Mouse (Mus musculus) mature B cell (primary cell): ENCODE measurements around the gene 1700102P08Rik.

ENCODE experiments used
- in situ Hi-C: fragments of 300-500 bp; cut with MboI; formaldehyde crosslinking; loops from 2 replicates; pipeline ENCODE4 v1.14.3; 2019

Gene 1700102P08Rik

DNA sequence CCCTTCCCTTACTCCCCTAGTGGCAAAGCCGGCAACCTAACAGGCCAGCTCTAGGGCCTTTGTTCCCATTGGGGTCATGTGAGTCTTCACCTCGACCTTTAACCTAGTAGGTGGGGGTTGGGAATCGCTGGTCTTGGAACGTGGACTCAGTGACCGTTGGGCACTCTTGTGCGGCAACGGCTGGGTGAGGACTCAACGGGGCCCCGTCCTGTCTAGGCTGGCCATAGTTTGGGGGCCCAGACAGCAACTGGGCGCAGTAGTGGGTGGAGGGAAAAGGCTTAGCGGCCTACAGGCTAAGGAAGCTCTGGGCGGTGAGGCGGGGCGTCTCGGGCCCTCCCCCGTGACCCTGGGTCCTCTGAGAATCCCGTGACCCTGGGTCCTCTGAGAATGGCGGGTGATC, at the start of gene 1700102P08Rik:
Gene 1700102P08Rik (plus strand): TSS at position 130 of the 400 bp plus-strand sequence.
- in situ Hi-C loops, result no loop called here

GRCm38 (mm10) chr9:108343331-108343730, 49.3 kb upstream of the 1700102P08Rik start:
- in situ Hi-C loops, result no loop called here

DNA sequence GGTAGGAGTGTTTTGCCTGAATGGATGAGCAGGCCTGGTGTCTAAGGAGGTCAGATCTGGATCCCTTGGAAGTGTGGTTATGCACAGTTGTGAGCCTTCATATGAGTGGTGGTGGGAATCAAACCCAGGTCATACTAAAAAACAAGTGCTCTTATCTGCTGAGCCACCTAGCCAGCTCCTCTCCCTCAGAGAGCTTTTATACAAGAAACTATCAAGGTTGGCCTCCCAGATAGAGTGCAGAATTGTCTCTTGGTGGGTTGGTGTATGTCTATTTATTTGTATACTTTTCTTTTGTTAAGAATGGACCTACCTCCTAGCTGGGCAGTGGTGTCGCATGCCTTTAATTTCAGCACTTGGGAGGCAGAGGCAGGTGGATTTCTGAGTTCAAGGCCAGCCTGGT, 48.8 kb upstream of the 1700102P08Rik start:
- in situ Hi-C loops, result no loop called here

GRCm38 (mm10) chr9:108344471-108344870, 48.1 kb upstream of the 1700102P08Rik start:
- in situ Hi-C loops, result no loop called here

- in situ Hi-C loops, result loop anchor here (5.0 kb wide), 1 partner anchor 40 kb away; the partner anchor contains the start of genes Rhoa and Tcta
Measured at GRCm38 (mm10) chr9:108347024-108347423, 45.6 kb upstream of the 1700102P08Rik start.

- in situ Hi-C loops, result loop anchor here (5.0 kb wide), 1 partner anchor 40 kb away; the partner anchor contains the start of genes Rhoa and Tcta
Measured at GRCm38 (mm10) chr9:108347540-108348289, 44.9 kb upstream of the 1700102P08Rik start, which contains the start of gene Usp4. Gene Usp4 (plus strand): TSS chr9:108347853.

GRCm38 (mm10) chr9:108348290-108348680, 44.3 kb upstream of the 1700102P08Rik start:
- in situ Hi-C loops, result loop anchor here (5.0 kb wide), 1 partner anchor 41 kb away; the partner anchor contains the start of genes Rhoa and Tcta

DNA sequence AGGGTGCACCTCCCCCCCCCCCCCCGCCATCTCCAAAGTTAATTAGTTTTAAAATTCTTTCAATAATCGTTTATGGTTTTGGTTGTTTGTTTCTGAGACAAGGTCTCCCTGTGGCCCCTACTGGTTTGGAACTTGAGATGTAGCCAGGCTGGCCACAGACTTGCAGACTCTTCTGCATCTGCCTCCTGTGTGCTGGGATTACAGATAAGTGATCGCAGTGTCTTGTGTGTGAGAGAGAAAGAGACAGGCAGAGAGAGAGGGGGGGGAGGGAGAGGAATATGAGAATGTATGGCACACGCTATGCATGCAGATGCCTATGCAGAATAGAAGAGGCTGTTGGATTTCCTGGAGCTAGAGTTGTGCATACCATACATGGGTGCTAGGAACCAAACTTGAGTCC, 42.9 kb upstream of the 1700102P08Rik start:
- in situ Hi-C loops, result loop anchor here (5.0 kb wide), 1 partner anchor 42 kb away; the partner anchor contains the start of genes Rhoa and Tcta

DNA sequence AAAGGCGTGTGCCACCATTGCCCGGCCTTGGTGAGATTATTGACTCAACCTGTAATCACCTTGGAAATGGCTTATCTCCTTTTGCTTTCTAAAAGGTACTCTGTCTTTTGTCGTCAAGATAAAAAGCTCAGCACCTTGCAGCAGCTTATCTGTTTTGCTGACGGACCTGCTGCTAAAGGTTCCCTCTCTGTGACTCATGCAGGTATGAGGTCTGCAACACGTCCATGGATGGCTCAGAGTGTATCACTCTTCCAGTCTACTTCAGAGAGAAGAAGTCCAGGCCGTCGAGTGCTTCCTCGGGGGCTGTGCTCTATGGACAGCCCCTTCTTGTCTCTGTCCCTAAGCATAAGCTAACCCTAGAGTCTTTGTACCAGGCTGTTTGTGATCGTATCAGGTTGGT, 14.4 kb upstream of the 1700102P08Rik start:
- in situ Hi-C loops, result no loop called here

DNA sequence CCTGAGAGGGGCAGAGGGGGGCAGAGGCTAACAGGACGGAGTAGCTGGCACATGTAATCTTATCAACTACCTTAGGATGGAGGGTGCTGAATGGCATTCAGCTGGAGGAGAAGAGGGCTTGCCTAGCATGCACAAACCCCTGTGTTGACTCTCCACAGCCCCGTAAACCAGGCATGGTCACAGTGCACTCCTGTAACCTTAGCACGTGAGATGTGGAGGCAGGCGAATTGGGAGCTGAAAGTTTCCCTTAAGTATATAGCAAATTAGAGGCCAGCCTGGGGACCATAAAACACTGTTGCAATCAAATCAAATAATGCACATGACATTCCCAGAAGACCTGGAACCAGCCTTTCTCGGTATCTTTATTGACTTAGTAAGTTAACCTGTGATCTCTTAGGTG, 13.9 kb upstream of the 1700102P08Rik start:
- in situ Hi-C loops, result no loop called here

- in situ Hi-C loops, result no loop called here
Measured at GRCm38 (mm10) chr9:108379294-108379693, 13.3 kb upstream of the 1700102P08Rik start.

GRCm38 (mm10) chr9:108381382-108381781, 11.2 kb upstream of the 1700102P08Rik start:
- in situ Hi-C loops, result no loop called here

DNA sequence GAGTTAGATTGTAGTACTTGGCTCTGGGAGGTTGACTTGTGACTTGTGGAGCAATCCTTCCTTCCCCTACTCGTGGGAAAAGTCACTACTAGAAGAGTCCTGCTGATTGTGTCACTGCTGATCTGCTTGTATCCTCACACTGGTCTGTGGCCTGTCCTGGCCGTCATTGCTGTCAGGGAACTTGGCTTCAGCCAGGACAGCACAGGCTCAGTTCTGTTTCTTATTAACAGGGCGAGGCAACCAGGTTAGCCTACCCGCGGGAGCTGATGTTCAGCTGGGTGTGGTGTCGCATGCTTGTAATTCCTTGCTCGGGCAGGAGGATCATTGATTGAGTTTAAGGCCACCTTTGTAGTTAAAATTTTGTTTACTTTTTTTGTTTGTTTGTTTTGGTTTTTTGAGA, 7.6 kb upstream of the 1700102P08Rik start:
- in situ Hi-C loops, result no loop called here

GRCm38 (mm10) chr9:108386816-108387215, 5.8 kb upstream of the 1700102P08Rik start:
- in situ Hi-C loops, result no loop called here

GRCm38 (mm10) chr9:108388601-108389000, 4.0 kb upstream of the 1700102P08Rik start:
- in situ Hi-C loops, result no loop called here

- in situ Hi-C loops, result no loop called here
Measured at GRCm38 (mm10) chr9:108389220-108389619, 3.4 kb upstream of the 1700102P08Rik start.

GRCm38 (mm10) chr9:108394191-108394590, 1.6 kb downstream of the 1700102P08Rik start:
- in situ Hi-C loops, result no loop called here

- in situ Hi-C loops, result no loop called here
Measured at GRCm38 (mm10) chr9:108395427-108395826, 2.8 kb downstream of the 1700102P08Rik start.

- in situ Hi-C loops, result no loop called here
Measured at GRCm38 (mm10) chr9:108398324-108398723, 5.7 kb downstream of the 1700102P08Rik start.

- in situ Hi-C loops, result no loop called here
Measured at GRCm38 (mm10) chr9:108401186-108401960, 8.8 kb downstream of the 1700102P08Rik start.

GRCm38 (mm10) chr9:108403081-108403480, 10.5 kb downstream of the 1700102P08Rik start:
- in situ Hi-C loops, result no loop called here

DNA sequence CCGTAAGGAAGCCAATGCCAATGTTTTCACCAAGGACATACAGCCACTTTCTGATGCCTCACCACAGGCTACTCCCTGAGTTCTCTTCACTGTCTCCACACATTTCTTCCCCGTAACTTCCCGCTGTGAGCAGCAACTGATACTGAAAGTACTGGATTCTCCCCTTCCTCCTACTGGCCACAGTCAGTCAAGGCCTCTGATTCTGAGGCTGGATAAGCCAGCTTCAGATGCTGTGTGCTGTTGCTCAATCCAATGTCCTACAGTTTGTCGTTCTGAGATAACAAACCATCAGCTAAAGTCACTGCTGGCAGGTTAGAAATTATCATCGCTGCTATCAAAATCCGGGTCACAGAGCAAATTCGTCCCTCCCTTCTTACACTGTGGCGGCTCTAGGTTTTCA, 11.8 kb downstream of the 1700102P08Rik start:
- in situ Hi-C loops, result no loop called here

GRCm38 (mm10) chr9:108409535-108409934, 16.9 kb downstream of the 1700102P08Rik start:
- in situ Hi-C loops, result no loop called here
